Mouse (Mus musculus): ENCODE measurements around the gene Aldob.
"Not testable (repeated sequence)": the region's sequence is repeated elsewhere in the genome, so short reads cannot be mapped to it uniquely, and the experiment has no call there.

The Aldob gene

DNA sequence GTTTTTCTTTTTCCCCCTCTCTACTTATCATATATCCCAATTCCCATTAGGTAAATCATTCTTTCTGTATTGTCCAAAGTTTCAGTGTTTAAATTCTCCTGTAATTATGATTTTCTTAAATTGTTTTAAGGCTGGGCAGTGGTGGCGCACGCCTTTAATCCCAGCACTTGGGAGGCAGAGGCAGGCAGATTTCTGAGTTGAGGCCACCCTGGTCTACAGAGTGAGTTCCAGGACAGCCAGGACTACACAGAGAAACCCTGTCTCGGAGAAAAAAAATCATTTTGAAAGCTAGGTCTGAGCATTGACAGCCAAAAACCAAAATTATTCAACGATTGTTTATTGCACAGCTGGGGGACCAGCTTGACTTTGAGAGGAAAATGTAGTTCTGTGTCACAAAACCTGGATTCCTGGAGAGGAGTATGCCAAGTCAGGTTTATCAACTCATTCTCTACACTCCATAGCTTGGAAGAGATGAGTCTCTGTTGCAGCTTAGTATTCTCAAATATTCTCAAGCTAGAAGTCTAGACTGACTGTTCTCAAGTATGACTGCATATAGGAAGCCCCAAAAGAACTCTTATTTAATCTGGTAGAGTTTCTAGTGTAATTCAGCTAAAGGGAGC is 13.6 kb downstream of the Aldob start:
- DNase-seq (ENCODE audit: extremely low spot score): no peak

DNA sequence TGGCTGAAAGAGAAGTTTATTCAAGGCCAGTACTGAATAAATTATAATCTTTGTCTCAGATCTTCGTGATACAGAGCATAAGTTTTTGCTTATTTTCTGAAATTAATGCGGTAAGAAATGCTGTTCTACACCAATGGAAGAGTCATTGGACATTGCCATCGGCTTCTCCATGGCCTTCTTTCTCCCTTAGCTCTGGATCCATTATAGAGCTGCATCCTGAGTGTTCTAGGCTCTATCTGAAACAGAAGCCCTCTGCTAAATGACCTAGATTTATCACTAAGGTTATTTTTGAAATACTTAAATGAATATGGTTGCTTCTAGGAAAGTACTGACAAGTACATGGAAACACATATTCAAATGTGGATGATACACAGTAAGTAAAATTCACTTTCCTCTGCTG is 14.3 kb downstream of the Aldob start:
- DNase-seq (ENCODE audit: extremely low spot score): no peak

DNA sequence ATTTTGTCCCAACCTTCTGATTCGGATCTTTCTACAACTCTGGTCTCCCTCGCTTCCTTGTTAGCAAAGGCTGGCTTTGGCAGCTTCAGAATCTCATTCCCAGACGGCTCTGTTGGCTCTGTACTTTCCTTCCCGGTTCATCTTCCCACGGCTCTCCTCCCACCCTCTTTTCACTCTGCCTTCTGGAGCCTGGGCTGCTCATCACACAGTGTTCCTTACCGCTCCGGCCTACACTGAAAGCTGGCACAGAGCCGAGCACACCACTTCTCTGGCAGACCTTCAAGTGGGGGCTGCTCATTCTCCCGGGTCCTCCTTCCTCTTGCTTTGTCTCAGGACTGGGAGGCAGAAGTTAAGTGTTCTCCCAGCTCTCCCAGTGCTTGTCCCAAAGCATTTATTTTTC is 26.8 kb downstream of the Aldob start:
- DNase-seq (ENCODE audit: extremely low spot score): no peak

DNA sequence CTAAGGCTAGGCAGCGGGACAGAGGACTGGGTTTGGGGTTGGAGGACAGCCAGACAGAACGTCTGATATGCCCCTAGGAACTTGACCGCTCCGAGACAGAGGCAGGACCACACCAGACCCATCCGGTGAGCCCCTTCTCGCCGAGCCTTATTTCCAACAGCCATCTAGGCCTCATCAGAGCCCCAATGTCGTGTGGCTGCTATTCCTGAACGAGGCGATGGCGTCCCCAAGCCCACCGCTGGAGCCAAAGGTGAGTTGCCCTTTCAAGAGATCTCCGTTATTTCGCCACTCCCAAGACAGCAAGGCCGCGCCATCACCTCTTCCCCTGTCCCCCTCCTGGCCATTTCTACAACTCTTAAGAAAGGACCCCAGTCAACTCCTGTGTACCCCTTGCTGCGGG is 28.0 kb downstream of the Aldob start:
- DNase-seq (ENCODE audit: extremely low spot score): no peak

DNA sequence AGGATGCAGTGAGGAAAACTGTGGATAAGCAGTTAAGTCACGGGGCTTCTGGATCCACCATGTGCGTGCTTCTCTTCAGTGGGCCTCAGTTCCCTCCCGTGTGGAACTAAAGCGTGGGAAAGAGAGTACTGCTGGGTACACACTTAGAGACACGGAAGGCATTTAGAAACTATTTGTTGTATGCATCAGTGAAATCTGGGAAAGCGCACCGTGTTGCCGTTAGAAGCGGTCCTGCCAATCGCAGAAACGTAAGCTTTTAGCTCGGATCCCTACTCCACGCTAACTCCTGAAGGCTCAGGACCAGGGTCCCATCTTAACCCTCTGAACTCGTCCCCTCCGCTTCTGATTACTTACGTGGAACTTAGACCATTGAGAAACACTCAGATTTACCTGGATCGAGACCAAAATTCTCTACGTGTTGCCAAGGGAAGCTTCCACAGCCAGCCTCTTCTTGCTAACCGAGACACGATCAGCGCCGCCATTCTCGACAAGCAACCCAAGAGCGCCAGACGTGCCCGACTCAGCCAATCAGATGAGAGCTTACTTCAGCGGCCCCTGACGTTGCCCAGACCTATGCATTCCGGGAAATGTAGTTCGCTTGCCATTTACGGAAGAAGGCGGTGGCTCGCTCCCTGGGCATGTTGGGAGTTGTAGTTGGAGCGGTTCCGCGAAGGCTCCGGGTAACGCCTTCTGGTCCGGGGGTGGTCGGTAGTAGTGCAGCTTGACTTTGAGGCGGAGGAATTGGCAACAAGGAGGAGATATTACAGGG is 28.6 kb downstream of the Aldob start, which contains the start of the genes Mrpl50 and Zfp189:
Gene Mrpl50, minus strand, starts transcription at position 522 of the 769 bp plus-strand sequence.
Gene Zfp189, plus strand, starts transcription at position 605 of the 769 bp plus-strand sequence.
- DNase-seq (ENCODE audit: extremely low spot score): peak; percentile 91

DNA sequence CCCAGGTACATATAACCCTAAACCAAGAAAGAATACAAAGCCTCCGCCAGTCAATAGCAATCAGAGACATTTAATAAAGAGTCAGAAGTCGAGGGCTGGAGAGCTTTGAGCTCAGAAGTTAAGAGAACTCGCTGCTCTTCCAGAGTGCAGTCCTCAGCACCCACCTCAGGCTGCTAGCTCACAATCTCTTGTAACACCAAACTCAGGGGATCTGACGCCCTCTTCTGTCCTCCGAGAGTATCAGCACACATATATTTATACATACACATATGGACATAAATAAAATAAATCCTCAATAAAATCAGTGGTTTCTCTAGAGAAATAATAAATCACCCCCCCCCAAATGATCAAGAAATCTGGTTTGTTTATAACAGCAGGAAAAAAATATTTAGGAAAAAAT is 29.9 kb downstream of the Aldob start:
- DNase-seq (ENCODE audit: extremely low spot score): no peak

DNA sequence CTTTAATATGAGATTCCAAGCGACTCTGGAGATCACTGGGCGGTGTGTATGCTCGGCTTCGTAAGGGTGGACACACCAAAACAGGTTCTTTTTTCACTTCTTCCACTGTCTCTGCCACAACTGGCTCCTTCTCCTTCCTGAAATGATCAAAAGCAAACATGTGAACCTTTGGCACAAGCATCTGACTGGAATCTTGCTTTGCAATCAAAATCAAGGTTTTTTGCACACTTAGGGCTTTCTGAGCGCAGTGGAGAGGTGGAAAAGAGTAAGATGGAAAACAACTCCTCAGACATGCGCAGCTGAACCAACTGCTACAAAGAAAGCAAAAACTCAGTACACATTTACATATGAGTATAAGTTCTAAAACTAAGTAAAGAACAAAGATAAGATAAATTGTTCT is 34.9 kb downstream of the Aldob start:
- DNase-seq (ENCODE audit: extremely low spot score): no peak

DNA sequence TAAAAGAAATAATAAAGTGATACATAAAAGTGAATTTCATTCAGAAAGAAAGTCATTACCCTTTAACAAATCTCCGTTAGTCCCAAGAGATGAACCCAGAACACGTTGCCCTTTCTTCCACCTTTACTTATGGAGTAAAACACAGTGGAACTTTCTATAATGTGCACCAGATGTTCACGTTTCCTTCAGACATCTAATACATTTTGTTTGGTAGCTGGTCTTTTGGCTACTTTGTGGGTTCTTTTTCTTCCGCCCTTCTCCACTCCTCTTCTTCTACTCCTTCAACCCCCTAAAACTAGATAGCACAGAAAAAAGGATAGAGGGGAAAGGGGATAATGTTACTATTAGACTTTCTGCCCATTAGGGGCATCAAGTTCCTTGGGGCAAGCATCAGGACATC is 36.7 kb downstream of the Aldob start:
- no peak for DNase-seq (ENCODE audit: extremely low spot score)

DNA sequence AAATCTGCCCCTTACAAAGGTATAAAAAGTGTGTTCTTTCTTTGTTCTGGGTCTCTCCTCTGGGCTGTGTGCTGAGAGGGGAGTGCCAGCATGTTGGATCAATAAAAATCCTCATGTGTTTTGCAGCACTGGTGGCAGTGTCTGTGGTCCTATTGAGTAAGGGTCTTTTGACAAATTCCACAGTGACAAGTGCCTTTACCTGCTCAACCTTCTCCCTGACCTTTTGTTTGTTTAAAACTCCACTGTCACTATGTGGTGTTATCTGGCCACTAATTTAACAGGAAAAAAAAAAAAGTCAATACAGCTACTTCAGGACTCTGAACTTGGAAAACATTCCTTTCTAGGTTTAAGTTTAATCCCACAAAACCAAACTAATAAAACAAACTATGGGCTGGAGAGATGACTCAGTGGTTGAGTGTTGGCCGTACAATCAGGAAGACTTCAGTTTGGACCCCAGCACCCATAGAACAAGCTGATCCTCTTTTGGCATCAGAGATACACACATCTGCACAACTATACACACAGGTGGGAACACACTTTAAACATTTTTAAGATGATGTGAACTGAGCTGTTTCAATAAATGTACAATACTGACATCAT is 39.0 kb downstream of the Aldob start:
- DNase-seq (ENCODE audit: extremely low spot score): not testable (repeated sequence)

DNA sequence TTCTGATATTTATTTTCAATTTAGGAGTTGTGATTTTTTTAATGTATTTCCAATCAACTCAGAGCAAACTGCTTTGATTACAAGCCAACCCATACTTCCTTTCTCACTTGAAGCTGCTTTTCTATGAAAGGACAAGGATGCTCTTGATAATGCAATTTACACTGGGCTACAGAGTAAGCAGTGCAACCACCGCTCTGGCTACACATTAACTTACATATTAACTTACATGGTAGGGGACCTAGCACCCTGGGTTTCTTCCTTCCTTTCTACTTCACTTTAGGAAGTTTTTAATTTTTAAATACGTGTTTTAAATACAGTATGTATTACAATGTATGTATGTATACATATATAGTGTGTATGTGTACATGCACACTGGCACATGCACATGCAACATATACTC is 40.2 kb downstream of the Aldob start:
- no peak for DNase-seq (ENCODE audit: extremely low spot score)

DNA sequence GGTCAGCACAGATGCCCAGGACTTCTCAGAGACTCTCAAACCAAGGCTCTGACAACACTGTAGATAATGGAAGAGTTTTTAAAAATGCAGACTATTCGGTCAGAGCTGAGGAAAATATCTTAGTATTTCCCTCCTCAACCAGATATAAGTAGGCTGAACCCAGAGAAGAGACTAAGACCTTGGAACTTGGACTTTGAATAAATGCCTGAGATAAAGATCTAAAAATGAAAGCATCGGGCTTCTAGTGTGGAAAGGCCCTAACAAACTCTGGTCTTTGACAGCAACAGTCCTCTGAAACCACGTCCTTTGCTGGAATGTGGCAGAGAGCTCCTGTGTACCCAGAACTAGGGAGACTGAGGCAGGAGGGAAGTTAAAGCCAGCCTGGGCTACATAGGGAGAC is 43.0 kb downstream of the Aldob start, which contains the start of gene Baat:
Gene Baat, minus strand, starts transcription at position 172 of the 400 bp plus-strand sequence.
- DNase-seq (ENCODE audit: extremely low spot score): no peak

DNA sequence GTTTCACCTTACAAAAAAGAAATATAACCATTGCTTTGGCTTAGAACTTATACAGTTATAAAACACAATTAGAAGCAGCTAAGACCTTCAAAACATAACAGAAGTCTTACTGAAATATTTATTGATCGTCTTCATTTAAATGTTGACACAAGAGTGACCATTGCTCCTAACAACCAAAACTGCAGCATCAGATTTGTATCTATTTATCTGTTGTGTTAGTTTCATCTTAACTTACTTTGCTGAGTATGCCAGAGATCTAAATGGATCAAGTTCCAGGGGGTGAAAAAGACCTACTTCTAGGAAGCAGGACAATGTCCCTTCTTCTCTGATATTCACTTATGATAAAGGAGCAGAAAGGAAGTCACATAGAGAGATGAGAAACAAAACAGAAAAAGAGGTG is 45.8 kb downstream of the Aldob start:
- no peak for DNase-seq (ENCODE audit: extremely low spot score)
